Mouse (Mus musculus) right cerebral cortex, adult 2 months (tissue): Measurements from ENCODE around the gene Defa36.
"Not testable (repeated sequence)": the region's sequence is repeated elsewhere in the genome, so short reads cannot be mapped to it uniquely, and the experiment has no call there.

Source experiments
- DNase-seq, 2 experiments: peaks; one replicate each; pipeline ENCODE4 v3.0.0; 2021 to 2022; ENCODE audit warnings: low spot score in 2 of 2

The Defa36 gene

DNA sequence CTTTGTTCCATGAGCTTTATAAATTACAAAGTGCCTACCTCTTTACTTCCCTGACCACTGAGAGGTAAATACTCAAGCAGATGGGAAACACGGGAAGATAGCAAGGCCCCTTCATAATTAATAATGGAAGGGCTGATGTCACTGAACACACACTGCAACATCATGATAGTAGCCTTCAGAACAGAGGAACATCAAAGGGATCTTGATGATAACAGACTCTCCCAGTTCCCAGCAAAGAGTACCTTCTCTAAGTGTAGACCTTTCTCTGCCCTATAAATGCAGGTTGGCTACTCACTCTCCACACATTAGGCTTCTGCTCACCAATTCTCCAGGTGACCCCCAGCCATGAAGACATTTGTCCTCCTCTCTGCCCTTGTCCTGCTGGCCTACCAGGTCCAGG, at the start of gene Defa36:
Gene Defa36 (plus strand): TSS at position 301 of the 400 bp plus-strand sequence.
- DNase-seq: not testable (repeated sequence)

DNA sequence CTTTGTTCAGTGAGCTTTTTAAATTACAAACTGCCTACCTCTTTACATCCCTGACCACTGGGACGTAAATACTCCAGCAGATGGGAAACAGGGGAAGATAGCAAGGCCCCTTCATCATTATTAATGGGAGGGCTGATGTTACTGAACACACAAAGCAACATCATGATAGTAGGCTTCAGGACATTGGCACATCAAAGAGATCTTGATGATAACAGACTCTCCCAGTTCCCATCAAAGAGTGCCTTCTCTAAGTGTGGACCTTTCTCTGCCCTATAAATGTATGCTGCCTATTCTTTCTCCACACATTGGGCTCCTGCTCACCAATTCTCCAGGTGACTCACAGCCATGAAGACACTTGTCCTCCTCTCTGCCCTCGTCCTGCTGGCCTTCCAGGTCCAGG, 49.0 kb upstream of the Defa36 start, which contains the start of gene Defa2:
Gene Defa2 (plus strand): TSS at position 301 of the 400 bp plus-strand sequence.
- DNase-seq: not testable (repeated sequence)

DNA sequence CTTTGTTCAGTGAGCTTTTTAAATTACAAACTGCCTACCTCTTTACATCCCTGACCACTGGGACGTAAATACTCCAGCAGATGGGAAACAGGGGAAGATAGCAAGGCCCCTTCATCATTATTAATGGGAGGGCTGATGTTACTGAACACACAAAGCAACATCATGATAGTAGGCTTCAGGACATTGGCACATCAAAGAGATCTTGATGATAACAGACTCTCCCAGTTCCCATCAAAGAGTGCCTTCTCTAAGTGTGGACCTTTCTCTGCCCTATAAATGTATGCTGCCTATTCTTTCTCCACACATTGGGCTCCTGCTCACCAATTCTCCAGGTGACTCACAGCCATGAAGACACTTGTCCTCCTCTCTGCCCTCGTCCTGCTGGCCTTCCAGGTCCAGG, 35.7 kb upstream of the Defa36 start, which contains the start of gene Defa33:
Gene Defa33 (plus strand): TSS at position 301 of the 400 bp plus-strand sequence.
- DNase-seq: not testable (repeated sequence)

DNA sequence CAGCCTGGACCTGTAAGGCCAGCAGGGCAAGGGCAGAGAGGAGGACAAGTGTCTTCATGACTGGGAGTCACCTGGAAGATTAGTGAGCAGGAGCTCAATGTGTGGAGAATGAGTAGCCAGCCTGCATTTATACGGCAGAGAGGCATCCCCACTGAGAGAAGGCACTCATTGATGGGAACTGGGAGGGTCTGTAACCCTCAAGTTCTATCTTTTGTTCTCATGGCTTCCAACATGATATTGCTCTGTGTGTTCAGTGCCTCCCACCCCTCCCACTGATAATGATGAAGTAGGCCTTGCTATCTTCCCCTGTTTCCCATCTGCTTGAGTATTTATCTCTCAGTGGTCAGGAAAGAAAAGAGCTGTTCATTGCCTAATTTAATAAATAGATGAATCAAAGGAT, 29.2 kb downstream of the Defa36 start, which contains the start of gene Gm7849:
Gene Gm7849 (minus strand): TSS at position 101 of the 400 bp plus-strand sequence.
- not testable (repeated sequence) for DNase-seq
